Mouse (Mus musculus) adrenal gland, postnatal 4 days (tissue): ENCODE measurements at regions not wholly inside any gene's neighbourhood (a gene's known extent, or its start where the extent isn't known, plus 50 kb on each side); places are given as distances from the start of the nearest gene placed in this dataset.
"Not testable (repeated sequence)": the region's sequence is repeated elsewhere in the genome, so short reads cannot be mapped to it uniquely, and the experiment has no call there.

ENCODE experiments used
- DNase-seq, 2 experiments: peaks; one replicate each; pipeline ENCODE4 v3.0.0; 2021 to 2022; ENCODE audit warnings: low spot score in 2 of 2, mixed read lengths in 2 of 2

DNA sequence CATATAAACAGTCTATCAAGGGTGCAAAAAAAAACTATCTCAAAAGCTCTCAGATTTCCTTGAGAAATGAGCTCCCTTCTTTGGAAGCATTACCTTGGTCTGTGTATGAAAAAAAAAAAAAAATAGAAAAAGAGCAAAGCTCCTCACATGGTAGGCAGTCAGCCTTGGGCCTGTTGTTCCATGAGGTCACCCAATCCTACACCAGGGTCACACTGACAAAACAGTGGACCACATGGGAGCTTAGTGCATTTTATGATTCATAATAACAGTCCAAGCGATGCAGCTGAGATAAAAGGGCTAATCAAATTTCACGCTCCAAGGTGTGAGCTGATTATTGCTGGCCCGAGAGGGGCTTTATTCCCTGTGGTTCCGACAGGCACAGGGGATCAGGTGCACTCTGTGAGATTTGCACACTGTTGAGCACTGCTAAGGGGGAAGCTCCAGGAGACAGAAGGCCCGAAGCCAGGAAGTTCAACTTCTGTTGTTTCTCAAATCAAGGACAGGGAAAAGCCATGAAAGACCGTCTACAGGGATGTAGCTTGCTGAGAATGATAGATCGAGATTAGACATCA lies 352.1 kb upstream of the Gm6657 start:
- DNase-seq: no peak

DNA sequence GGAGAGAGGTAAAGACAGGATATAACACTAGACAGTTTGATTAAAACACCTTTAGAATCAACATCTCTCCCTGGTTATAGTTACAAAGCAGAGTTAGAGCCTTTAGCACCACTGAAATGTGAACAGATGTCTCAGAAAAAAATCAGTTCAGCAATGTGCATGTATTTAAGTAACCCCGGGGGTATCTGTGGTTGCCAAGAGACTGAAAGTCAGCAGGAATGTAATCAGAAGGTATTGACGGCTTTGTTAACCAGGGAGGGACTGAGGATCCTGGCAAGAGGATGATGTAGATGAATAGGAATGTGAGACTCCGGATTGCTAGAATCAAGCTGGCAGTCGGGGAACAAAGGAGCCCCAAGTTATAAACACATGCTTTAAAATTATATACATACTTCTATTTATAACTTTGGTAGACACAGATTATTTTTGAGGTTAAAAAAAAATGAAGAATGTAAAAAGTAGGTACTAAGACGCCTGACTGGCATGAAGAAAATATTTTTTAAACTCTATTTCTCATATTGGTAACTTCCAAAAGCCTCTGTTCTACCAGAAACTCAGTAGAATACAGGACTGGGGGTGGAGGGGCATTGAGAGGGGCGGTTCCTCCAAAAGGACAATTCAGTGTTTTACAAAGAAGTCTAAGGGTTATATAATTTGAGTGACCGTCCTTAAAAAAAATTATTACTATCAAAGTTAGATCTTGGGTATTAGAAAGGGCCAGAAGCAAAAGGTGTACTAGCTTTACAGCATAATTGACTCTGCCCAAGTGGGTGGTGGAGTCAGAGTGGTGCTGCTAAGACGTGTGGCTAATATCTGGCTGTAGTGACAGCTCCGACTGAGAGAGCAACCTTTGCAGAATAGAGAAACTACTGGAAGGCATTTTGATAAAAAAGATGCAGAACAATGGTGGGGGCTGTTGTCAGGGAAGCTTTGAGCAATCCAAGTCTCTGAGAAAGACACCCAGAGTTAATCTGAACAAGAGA lies 341.2 kb upstream of the Gm6657 start:
- DNase-seq: no peak

DNA sequence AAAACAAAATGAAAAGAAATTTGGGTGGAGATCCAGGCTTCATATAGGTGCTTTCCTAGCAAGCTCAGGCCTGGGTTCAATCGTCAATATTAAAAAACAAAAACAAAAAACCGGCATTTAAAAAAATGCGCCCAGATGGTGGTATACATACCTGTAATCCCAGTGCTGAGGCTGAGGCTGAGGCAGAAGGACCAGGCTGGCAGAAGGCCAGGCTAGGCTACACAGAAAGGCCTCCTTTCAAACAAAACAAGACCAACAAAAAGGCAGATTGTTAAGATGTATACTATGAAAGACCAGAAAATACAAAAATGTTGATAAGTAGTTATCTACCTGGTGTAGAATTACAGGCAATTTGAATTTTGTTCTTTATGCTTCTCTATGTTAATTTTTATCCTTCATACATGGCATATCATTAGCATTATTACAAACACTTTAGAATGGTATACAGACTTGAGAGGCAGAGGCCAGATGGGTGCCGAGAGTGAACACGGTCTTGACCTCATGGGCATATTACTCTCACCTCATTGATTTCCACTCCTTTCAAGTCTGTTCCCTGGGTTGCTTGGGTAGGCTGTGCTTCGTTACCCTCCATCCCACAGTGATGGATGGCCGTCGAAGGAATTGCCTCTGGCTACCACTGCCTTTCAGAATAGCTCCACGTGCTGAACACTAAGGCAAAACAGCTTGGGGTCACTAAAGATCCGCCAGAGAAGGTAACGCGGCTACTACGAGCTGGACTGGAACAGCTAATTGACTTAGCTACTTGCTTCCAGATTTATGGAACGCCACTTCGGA lies 339.6 kb upstream of the Gm6657 start:
- no peak for DNase-seq

DNA sequence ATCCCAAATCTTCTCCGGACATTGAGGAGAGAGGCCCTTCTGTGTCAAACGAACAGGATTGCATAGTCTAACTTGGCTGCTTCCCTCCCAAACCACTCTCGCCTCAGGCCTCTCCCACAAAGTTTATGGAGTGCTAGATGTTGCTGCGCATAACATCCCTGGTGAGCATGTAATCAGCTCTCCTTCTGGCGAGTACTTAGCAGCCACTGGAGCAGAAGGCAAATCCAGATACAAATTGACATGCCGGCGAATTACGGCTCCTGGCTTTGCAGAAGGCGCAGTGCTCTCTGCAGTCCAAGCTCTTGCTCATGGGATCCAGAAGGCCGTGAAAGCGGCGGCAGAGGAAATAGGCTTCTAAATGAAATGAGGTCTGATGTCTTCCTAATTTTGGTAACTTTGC lies 338.2 kb upstream of the Gm6657 start:
- DNase-seq: no peak

DNA sequence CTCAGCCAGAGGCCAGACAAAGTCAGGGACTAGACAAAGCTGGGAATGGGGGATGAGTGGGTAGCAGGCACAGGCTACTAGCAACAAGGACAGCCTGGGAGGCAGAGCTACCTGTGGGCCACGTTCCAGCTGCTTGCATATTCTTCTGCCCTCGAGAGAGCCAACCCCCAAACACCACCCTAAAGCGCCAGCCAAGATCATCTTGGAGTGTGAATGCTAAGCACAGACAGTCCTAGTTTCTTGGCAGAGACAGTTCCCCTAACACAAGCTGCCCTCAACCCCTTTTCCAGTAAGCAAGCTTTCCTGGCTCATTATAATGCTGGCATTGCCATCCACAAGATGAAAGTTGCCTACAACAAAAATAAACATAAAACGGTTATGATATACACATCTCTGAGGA lies 336.8 kb upstream of the Gm6657 start:
- DNase-seq: no peak

DNA sequence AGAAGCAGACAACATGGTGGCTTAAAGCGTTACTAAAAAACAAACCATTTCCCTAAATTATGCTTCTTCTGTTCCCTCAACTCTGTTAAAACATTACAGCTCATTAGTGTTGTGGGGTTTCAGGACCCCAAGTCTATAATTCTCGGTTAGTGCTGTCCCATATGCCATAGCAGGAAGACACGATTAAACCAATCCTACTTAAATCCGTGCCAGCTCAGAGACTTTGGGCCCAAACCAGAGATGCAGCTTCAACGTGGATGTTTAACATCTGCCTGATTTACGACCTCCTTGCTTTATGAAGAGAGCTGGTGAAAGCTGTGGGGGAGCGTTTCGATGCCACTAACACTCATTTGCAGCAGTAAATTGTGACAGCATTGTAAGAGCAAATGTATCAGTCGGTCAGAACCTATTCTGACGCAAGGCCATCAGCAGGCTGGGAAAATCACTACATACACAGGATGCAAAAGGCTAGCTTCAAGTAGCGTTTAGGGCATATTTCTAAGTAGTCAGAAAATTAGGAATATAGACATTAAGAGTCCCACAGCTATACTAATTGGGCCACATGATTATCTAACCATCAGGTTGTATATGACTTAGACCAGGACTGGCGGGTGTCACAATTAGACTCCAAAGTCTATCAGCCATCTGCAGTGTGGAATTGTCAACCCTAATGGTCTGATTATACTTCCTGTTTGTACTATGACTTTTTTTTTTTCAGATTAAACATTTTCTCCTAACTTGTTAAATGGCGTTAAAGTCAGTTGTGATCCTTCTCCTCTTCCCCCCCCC lies 333.1 kb upstream of the Gm6657 start:
- DNase-seq: no peak

DNA sequence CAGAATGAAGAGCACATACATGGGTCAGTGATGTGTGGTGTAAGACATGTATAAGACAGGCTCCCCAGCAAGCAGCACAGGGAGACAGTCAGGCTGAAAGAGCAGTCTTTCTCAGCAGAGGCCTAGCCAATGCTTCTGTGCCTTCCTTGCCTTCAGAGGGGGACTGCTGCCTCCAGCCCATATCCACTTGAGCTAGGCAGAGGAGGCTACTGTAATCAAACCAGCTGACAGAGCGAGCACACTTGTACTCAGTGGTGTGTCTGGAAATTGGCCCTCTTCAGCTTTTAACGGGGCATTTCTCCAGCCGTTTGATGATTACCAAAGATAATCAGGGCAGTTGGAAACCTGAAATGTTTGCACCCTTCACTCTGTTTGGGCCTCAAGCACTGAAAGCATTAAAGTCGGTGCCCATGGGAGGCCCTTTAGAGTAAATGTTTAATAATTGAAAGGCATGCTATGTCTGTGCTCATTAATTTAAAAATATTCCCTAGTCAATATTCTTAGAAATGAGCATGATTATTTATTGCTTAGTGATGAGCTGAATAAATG lies 326.0 kb upstream of the Gm6657 start:
- no peak for DNase-seq

DNA sequence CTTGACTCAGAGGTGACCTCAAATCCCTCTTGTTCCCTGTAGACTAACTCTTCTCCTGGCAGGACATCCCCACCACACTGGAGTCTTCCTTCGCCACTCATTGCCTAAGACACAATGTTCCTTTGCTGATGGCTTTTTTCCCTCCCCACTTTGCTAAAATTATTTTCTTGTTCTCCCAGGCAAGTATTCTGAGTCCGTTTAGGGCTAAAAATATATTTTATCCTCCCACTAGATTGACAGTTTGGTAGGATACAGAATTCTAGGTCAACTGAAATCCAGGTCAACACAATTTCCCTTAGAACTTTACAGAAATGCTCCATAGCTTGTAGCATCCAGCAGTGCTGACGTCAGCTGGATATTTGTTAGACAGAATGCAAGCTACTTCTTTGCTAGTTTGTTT lies 324.7 kb upstream of the Gm6657 start:
- no peak for DNase-seq

DNA sequence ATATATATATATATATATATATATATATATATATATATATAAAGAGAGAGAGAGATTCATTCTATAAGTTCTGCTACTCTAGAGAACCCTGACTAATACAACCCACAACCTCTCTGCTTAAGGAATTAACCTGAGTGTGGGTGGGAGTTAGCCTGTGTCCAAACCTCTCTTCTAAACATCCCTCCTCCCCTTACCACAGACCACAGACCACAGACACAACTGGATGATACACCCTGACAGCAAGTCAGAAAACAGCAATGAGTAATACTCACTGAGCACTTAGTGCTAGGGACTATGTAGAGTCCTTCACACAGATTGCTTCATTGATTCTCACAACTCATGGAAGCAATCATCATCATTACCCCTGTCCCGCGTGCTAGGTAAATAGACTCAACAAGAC lies 306.7 kb upstream of the Gm6657 start:
- DNase-seq: no peak

DNA sequence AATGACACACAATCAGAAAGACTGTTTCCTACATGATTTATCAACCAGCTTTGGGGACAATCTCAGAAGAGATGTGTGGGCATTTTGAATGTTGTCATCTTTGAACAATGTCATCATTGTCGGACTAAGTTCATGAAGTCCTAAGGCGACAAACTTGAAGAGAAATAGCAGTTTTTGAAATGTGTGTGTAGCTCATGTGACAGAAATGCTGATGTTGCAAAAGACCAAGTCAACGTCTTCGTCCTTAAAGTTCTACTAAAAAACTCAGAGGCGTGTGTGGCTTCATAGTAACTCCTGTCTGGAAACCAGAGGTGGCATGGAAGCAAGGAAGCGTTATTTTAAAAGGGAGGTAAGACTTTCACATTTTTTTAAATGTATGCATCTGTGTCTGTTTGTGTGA lies 302.6 kb upstream of the Gm6657 start:
- no peak for DNase-seq

DNA sequence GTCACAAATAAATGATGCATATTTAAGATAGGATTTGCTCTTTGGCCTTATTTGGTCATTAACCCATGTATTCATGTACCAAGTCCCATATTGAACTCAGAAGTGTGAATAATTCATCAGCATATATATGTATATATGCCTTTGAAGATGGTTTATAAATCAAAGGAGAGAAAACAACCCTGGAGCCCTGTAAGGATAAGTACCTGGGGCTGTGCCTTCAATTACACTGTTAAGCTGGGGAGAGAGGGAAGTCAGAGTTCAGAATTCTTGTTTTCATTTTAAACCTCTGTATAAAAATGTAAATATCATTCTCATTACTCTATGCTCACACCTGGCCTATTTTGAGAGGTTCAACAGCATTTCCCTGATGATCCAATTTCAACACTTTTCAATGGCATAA lies 299.8 kb upstream of the Gm6657 start:
- no peak for DNase-seq

DNA sequence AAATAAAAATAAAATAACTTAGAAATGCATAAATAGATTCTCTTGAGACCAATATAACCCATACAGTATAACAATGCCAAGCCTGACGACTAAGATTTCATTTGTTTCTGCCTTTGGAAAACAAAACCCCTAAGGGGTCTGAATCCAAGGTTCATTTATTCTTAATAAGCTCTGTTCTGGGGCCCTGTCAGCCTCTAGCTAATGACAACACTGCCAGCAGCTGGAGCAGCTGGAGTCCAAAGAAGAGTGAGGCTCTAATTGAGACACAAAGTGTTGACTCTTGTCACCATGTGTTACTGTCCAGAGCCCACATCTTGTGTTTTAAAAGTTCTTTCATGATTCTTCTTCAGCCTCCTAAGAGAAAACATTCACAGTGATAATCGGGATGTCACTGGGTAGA lies 298.5 kb upstream of the Gm6657 start:
- DNase-seq: no peak

DNA sequence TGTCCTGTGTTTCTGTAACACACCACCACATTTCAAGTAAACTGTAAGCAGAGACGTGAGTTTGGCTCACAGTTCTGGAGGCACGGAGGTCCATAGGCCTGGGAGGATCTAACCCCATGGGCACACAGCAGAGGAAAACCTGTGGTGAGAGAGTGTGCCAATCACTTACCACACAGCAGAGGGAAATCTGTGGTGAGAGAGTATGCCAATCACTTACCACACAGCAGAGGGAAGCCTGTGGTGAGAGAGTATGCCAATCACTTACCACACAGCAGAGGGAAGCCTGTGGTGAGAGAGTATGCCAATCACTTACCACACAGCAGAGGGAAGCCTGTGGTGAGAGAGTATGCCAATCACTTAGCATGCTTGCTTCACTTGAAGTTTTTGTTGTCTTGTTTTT lies 295.1 kb upstream of the Gm6657 start:
- not testable (repeated sequence) for DNase-seq

DNA sequence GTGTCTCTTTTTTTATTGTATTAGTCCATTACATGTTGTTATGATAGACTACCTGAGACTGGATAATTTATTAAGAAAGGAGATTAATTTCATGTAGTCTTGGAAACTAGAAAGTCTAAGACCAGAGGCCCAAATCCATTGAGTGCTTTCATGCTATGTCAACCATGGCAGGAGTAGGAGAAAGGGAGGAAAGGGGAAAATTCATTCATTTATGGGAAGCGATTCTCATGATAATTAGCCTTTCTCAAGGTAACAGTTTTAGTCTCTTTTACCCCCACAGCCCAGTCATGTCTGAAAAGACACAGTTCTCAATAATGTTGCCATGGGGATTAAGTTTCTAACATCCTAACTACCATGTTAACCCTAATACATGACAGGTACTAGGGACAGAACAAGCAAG lies 292.8 kb upstream of the Gm6657 start:
- DNase-seq: no peak

DNA sequence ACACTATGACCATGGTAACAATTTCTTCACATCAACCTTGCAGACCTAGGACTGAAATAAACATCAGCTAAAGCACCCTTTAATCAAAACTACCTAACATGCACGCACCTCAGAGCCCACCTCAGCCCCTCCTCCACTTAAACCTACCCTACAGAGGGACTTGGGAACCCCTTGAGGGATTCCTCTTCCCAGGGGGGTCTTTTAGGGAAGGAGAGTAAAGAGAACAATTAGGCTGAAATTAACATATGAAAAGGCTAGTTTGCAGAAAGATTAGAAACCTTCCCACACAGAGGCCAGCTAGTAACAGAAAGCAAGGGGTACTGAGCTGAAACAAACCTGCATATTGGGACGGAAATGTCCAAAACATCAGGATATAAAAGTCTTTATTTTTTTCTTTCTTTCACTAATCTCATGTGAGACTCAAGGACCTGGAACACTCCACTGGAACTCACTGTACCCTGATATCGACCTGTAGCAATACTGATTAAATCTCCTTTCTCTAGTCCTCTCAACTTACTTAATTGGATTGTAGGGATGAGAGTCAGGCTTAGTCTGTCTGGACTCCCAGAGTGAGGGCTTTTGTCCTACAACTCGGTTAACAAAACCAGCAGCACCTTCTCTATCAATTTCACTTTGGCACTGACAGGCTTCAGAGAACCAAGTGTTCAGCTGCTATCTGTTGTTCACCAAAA lies 281.0 kb upstream of the Gm6657 start:
- no peak for DNase-seq

DNA sequence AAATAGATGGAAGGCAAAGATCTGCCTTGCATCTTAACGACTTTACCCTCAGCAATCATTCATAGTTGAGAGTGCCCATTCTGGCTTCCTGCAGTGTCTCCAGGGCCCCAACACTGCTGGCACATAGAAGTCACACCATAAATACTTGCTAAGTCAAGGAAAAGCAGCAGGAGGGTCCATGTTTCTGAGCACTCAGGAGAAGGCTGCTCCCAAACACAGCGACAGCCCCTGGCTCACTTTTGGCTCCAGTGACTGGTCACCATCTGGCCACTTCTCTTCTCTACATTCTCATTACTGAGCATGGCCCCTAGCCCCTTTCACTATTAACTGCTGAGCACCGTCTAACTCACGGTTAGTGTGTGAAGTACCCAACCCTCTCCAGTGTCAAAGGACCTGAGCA lies 265.3 kb upstream of the Gm6657 start:
- no peak for DNase-seq

DNA sequence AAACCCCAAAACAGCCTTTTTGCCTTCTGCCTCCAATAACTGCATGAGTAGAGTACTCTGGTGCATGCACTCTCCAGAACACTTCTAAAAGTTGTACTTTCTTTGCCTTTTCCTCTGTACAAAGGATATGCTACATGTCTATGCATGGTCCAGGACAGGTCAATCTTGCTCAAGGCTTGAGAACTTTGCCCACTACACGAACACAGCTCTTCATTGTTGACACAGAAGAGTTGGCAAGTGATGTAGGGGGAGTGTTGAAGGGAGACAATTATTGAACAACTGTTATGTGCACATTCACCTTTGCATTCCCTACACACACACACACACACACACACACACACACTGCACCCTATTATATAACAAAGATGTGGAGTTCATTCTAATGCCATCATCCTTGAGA lies 264.5 kb upstream of the Gm6657 start:
- no peak for DNase-seq

DNA sequence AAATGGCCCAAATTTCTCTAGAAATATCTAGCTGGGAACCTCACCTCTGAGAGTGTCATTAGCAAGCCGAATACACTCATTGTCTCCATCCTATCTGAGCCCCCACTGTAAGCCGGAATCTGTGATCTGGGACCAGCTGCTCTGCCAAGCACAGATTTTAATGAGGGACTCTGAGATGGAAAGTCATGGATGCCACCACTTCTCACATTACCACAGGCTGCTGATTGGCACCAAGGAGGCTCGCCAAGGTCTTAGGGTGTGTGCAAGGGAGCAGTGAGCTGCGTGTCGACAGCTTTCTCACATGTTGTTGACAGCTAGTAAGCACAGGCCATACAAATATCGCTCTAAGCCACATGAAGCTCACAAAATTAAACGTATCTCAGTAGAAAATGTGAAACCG lies 250.1 kb upstream of the Gm6657 start:
- DNase-seq: no peak

DNA sequence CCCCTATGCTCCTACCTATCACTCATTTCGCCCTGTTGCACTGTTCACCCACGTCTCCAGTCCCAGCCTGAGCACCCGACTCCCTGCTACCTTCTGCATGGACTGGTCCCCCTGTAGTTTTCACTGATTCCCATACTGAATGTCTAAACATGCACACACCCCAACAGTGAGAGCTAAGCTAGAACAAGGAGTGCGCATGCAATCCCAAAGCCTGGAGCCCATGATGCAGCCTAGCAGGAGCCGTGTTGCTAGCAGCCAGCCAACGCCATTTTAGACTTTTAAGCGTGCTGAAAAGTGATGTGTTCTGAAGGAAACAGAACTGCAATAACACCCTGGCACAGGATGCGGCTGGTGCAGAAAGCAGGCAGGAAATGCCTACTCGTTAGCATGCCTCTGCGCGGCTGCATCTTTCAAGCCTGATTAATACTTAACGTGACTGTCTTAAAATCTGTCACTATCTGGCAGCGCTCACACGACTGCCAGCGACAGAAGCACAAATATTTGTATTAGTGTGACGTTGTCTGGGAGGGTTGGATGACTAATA lies 244.5 kb upstream of the Gm6657 start:
- DNase-seq: no peak

DNA sequence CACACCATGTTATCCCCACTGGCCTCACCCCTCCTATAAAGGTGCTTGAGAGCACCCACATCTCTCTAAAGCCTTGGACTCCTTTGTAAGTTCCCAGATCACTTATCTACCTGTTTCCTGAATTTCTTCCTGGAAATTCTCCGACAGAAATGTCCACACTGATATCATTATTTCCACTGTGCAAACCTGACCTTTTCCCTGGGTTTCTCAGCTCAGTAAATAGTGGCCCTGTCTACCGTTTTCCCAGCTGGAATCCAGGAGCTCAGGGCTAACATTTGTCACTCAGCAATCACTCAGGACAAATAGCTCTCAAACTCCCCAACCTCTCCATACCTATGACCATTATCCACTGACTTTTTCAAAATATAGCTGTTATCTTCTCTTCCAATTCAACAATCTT lies 241.6 kb upstream of the Gm6657 start:
- DNase-seq: no peak
